Mouse (Mus musculus): ENCODE results near the gene Slc52a3. TPM values are rescaled to one million over a fixed set of nuclear protein-coding genes. Genes with fewer than 3 reads are reported as not detected.
A peak's percentile ranks its signal among the peaks of the same experiment; 100 is the strongest.

Slc52a3 gene
- total RNA-seq (2021): under 1 TPM; 0.94 to 1.00 TPM
- long read RNA-seq, experiment 1: 0 reads
- long read RNA-seq, experiment 2, partial matches to known transcripts: 0 of 1 reads
- long read RNA-seq, experiment 2, other reads (novel, unspliced or antisense): 0 of 1 reads

- DNase-seq: peak; percentile 70
Measured at GRCm38 (mm10) chr2:151996229-151997189, at the start of gene Slc52a3. Slc52a3 (plus strand) TSS chr2:151996511.

- DNase-seq: no peak
Measured at GRCm38 (mm10) chr2:151947617-151948016, 48.7 kb upstream of the Slc52a3 start.

GRCm38 (mm10) chr2:151948311-151948710 lies 48.0 kb upstream of the Slc52a3 start:
- peak; percentile 53 for DNase-seq

GRCm38 (mm10) chr2:151949082-151949774 lies 47.1 kb upstream of the Slc52a3 start:
- DNase-seq: no peak

GRCm38 (mm10) chr2:151953665-151954064 lies 42.6 kb upstream of the Slc52a3 start:
- DNase-seq: no peak

GRCm38 (mm10) chr2:151956500-151957137 lies 39.7 kb upstream of the Slc52a3 start:
- no peak for DNase-seq

- DNase-seq: no peak
Measured at GRCm38 (mm10) chr2:151959274-151959673, 37.0 kb upstream of the Slc52a3 start.

GRCm38 (mm10) chr2:151961284-151962196 lies 34.8 kb upstream of the Slc52a3 start:
- DNase-seq: no peak

GRCm38 (mm10) chr2:151962474-151962873 lies 33.8 kb upstream of the Slc52a3 start:
- DNase-seq: no peak

GRCm38 (mm10) chr2:151963319-151963718 lies 33.0 kb upstream of the Slc52a3 start:
- DNase-seq: no peak

GRCm38 (mm10) chr2:151964052-151964451 lies 32.3 kb upstream of the Slc52a3 start:
- DNase-seq: no peak

- DNase-seq: no peak
Measured at GRCm38 (mm10) chr2:151967176-151967750, 29.0 kb upstream of the Slc52a3 start.

GRCm38 (mm10) chr2:151967792-151968191 lies 28.5 kb upstream of the Slc52a3 start:
- DNase-seq: no peak

GRCm38 (mm10) chr2:151968451-151968850 lies 27.9 kb upstream of the Slc52a3 start:
- DNase-seq: no peak

- no peak for DNase-seq
Measured at GRCm38 (mm10) chr2:151968986-151969385, 27.3 kb upstream of the Slc52a3 start.

- no peak for DNase-seq
Measured at GRCm38 (mm10) chr2:151969396-151969795, 26.9 kb upstream of the Slc52a3 start.

GRCm38 (mm10) chr2:151970191-151971172 lies 25.8 kb upstream of the Slc52a3 start:
- peak; percentile 64 for DNase-seq

GRCm38 (mm10) chr2:151971748-151972147 lies 24.6 kb upstream of the Slc52a3 start:
- DNase-seq: no peak

- no peak for DNase-seq
Measured at GRCm38 (mm10) chr2:151972880-151973594, 23.3 kb upstream of the Slc52a3 start.

All from gastrocnemius, postnatal 25 days (tissue).